ENCODE assay signal across 7 mouse cellular contexts in the genomic region with DNA sequence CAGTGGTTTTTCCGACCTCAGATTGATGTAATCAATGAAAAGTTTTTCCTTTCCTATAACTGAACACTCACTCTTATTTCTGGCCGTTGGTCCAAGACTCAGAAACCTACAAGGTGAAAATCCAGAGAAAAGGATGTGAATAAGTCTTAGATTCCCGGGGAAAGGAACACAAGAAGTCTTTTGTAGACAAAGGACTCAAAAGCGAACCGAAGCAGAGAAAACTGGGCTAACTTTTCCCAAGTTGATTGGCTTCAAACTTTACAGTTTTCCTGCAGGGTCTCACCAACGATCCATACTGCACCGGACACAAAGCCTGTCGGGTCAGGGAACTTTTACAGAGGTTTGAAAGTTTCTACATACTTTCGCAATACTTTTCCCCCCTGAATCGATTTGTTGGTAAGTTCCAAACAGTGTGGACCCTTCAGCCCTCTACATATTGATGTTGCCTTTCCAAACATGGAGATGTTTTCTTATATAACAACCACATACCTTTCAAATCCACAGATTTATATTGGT. TPM values are rescaled to one million over a fixed set of nuclear protein-coding genes. Genes with fewer than 3 reads are reported as not detected.
A peak's percentile ranks its signal among the peaks of the same experiment; 100 is the strongest.
DNase-seq lines count a peak whose midpoint lies in the region; ATAC-seq and TF ChIP-seq lines count a peak whose summit lies in the region.

Gene Grb10, minus strand, starts transcription at position 214 of the 516 bp plus-strand sequence.

- H3K27ac ChIP-seq in ES-E14 (ENCODE audit: insufficient read depth, low read depth, low read length, poor library complexity, severe bottlenecking), result no peak within 1 kb of the TSS
- H3K27ac ChIP-seq in forebrain, postnatal 0 days (ENCODE audit: low read depth, low read length), result no peak within 1 kb of the TSS
- peak within 1 kb of the TSS; percentile 35 for H3K27ac ChIP-seq in hindbrain, embryonic 13.5 days
- 0 out of 2 replicates have a peak within 1 kb of the TSS, but pooled peaks have one; percentile 4 for H3K27ac ChIP-seq in liver, embryonic 16.5 days (ENCODE audit: low read length)

- peak within 1 kb of the TSS; percentile 55 for H3K4me2 ChIP-seq in forebrain, postnatal 0 days (ENCODE audit: low read depth)
- H3K4me2 ChIP-seq in hindbrain, embryonic 13.5 days, result peak within 1 kb of the TSS; percentile 52
- peak within 1 kb of the TSS; percentile 60 for H3K4me2 ChIP-seq in liver, embryonic 16.5 days (ENCODE audit: low read depth, low read length)

- DNase-seq in ES-E14 (ENCODE audit: low read depth, low spot score), result no peak
- DNase-seq in adrenal gland, adult 2 months, result no peak
- no peak for DNase-seq in forebrain, postnatal 0 days
- no peak for DNase-seq in right cerebral cortex, adult 2 months (ENCODE audit: low spot score in 2 of 2)
- DNase-seq in kidney, adult 18-20 months, result no peak

- 18% methylated on average over 10 of the region's 10 CpGs for WGBS in forebrain, postnatal 0 days
- 23% methylated on average over 10 of the region's 10 CpGs for WGBS in hindbrain, embryonic 13.5 days
- 36% methylated on average over 10 of the region's 10 CpGs for WGBS in liver, embryonic 16.5 days (ENCODE audit: insufficient replicate concordance)

- TF ChIP-seq CTCF in forebrain, postnatal 0 days (IDR thresholded peaks at IDR 0.05; ENCODE audit: low read depth), result no peak

- peak within 1 kb of the TSS; percentile 74 for H3K9ac ChIP-seq in ES-E14 (ENCODE audit: insufficient read depth, low read depth, low read length, poor library complexity, severe bottlenecking)
- H3K9ac ChIP-seq in forebrain, postnatal 0 days, result no peak within 1 kb of the TSS
- H3K9ac ChIP-seq in hindbrain, embryonic 13.5 days, result peak within 1 kb of the TSS; percentile 80
- H3K9ac ChIP-seq in liver, embryonic 16.5 days (ENCODE audit: low read depth, low read length), result peak within 1 kb of the TSS; percentile 1; the same call in 1 of the 2 replicates

- H3K4me1 ChIP-seq in ES-E14 (ENCODE audit: control insufficient read depth in 2 of 2, insufficient read depth in 2 of 2, low read length in 2 of 2, poor library complexity in 1 of 2), result no peaks in the 10 kb centered on the region
- H3K4me1 ChIP-seq in forebrain, postnatal 0 days (ENCODE audit: insufficient read depth), result no peaks in the 10 kb centered on the region
- peaks cover 16% of the 10 kb centered on the region for H3K4me1 ChIP-seq in hindbrain, embryonic 13.5 days (replicated peaks)
- no peaks in the 10 kb centered on the region for H3K4me1 ChIP-seq in liver, embryonic 16.5 days (ENCODE audit: control insufficient read depth, low read depth, low read length)

- ATAC-seq in forebrain, postnatal 0 days, result no peak
- no peak for ATAC-seq in hindbrain, embryonic 13.5 days (ENCODE audit: low FRiP score)
- ATAC-seq in liver, embryonic 16.5 days (ENCODE audit: low read depth), result no peak

- no peaks in the 10 kb centered on the region for H3K9me3 ChIP-seq in ES-E14 (ENCODE audit: control insufficient read depth, insufficient read depth, low read depth, low read length)
- H3K9me3 ChIP-seq in forebrain, postnatal 0 days (ENCODE audit: low read length), result no peaks in the 10 kb centered on the region
- H3K9me3 ChIP-seq in hindbrain, embryonic 13.5 days, result no peaks in the 10 kb centered on the region
- H3K9me3 ChIP-seq in liver, embryonic 16.5 days (replicated peaks; ENCODE audit: control insufficient read depth, low read length), result no peaks in the 10 kb centered on the region

- H3K27me3 ChIP-seq in forebrain, postnatal 0 days (ENCODE audit: insufficient read depth, low read length), result peaks cover 68% of the 10 kb centered on the region
- peaks cover 97% of the 10 kb centered on the region for H3K27me3 ChIP-seq in hindbrain, embryonic 13.5 days
- peaks cover 77% of the 10 kb centered on the region for H3K27me3 ChIP-seq in liver, embryonic 16.5 days (ENCODE audit: control insufficient read depth, insufficient read depth, low read depth, low read length)

- H3K4me3 ChIP-seq in ES-E14 (ENCODE audit: insufficient read depth in 1 of 2, low read depth in 1 of 2, low read length in 2 of 2, poor library complexity in 1 of 2, severe bottlenecking in 1 of 2), result peak within 1 kb of the TSS; percentile 64 to 79
- peak within 1 kb of the TSS; percentile 42 for H3K4me3 ChIP-seq in forebrain, postnatal 0 days (ENCODE audit: low read depth, low read length)
- H3K4me3 ChIP-seq in hindbrain, embryonic 13.5 days, result peak within 1 kb of the TSS; percentile 53
- H3K4me3 ChIP-seq in liver, embryonic 16.5 days (ENCODE audit: low read depth, low read length), result peak within 1 kb of the TSS; percentile 65

- H3K36me3 ChIP-seq in ES-E14 (ENCODE audit: control insufficient read depth, insufficient read depth, low read length, poor library complexity, severe bottlenecking), result no peaks in the 10 kb centered on the region
- no peaks in the 10 kb centered on the region for H3K36me3 ChIP-seq in forebrain, postnatal 0 days (ENCODE audit: insufficient read depth)
- H3K36me3 ChIP-seq in hindbrain, embryonic 13.5 days, result no peaks in the 10 kb centered on the region
- no peaks in the 10 kb centered on the region for H3K36me3 ChIP-seq in liver, embryonic 16.5 days (ENCODE audit: control insufficient read depth, insufficient read depth)

- in situ Hi-C loops in ES-E14 (cut with MboI; ENCODE audit: low sequenced_read_pairs in 2 of 2, unreplicated experiment in 2 of 2), result loop anchor here (10.0 to 25.0 kb wide), 2 partner anchors 499 to 506 kb away; no protein-coding TSS in a partner anchor

TF ChIP-seq in ES-E14, 5 proteins besides CTCF, POLR2A, EP300 and RAD21:
- TF ChIP-seq ZNF384 (IDR thresholded peaks at IDR 0.05; ENCODE audit: low read depth, low read length) (no peak), HCFC1 (IDR thresholded peaks at IDR 0.05; ENCODE audit: borderline replicate concordance, insufficient read depth, low read length) (no peak), MAFK (IDR thresholded peaks at IDR 0.05; ENCODE audit: insufficient read depth, low read depth, low read length) (no peak), ZC3H11A (IDR thresholded peaks at IDR 0.05; ENCODE audit: borderline replicate concordance, low read depth, low read length) (no peak), CHD2 (IDR thresholded peaks at IDR 0.05; ENCODE audit: low read depth, low read length) (no peak)

RNA-seq across cellular contexts. Expression of gene Grb10, which starts in this region (rescaled TPM):
- total RNA-seq in ES-E14 (2012; rRNA removed), result 33.4 and 94.2 TPM in 2 replicates
- 10 to 100 TPM; 81.2 to 87.0 TPM for total RNA-seq in adrenal gland, adult 2 months (2021)
- polyA plus RNA-seq in adrenal gland, adult 2 months (2012; rRNA removed), result 32.5 and 44.2 TPM in 2 replicates
- 58.4 and 80.3 TPM in 2 replicates for total RNA-seq in forebrain, postnatal 0 days (2014; rRNA removed)
- polyA plus RNA-seq in forebrain, postnatal 0 days (2015; fragmentation: Nextera tagmentation; extraction: Ambion mirVana), result 24.8 and 32.7 TPM in 2 replicates
- 116 and 124 TPM in 2 replicates for polyA plus RNA-seq in hindbrain, embryonic 13.5 days (2015; fragmentation: Nextera tagmentation; extraction: Ambion mirVana)
- 209 and 240 TPM in 2 replicates for polyA plus RNA-seq in liver, embryonic 16.5 days (2015; fragmentation: Nextera tagmentation; extraction: Ambion mirVana)

Comparison
In these comparisons a context has a peak if more than half of its experiments do, and no peak if none do; other contexts are left out.
1. H3K27ac ChIP-seq: peak in hindbrain, embryonic 13.5 days (single experiment) and liver, embryonic 16.5 days (single experiment); none in ES-E14 (single experiment) and forebrain, postnatal 0 days (single experiment).
2. Peak in every context shown above with its lines, with median percentiles within 50 percentile points of each other: H3K4me3 ChIP-seq and H3K4me2 ChIP-seq.